Comparison of ENCODE assay signal across 16 mouse cellular contexts in genomic region chr4:32491176-32491575, GRCm38 (mm10).
"Had no signal": no experiment of that assay in that cellular context is flagged by ENCODE, and none has a peak within 500 bp of the region (broad histone marks: within the 10 kb centered on the region; RNA-seq: fewer than 3 reads in every experiment).

No protein-coding gene starts in this region.

- H3K36me3 ChIP-seq: limb, embryonic 13.5 days had no signal

- DNase-seq: kidney, adult 11 months; kidney, adult 9 months; kidney, postnatal 36 days; layer of hippocampus, adult 9-11 months; layer of hippocampus, postnatal 36 days; lung, adult 18-20 months; lung, postnatal 14 days; retina, postnatal 1 day; right cerebral cortex, postnatal 4 days; spleen, adult 18-20 months; thymus, postnatal 36 days had no signal

- H3K9ac ChIP-seq: limb, embryonic 13.5 days; liver, embryonic 14.5 days; neural tube, embryonic 12.5 days had no signal

- H3K27ac ChIP-seq: kidney, postnatal 0 days; limb, embryonic 13.5 days; liver, embryonic 14.5 days; neural tube, embryonic 12.5 days had no signal

- H3K4me3 ChIP-seq: limb, embryonic 13.5 days; myocyte; neural tube, embryonic 12.5 days had no signal

- H3K9me3 ChIP-seq: limb, embryonic 13.5 days; neural tube, embryonic 12.5 days had no signal

- H3K27me3 ChIP-seq: limb, embryonic 13.5 days; neural tube, embryonic 12.5 days had no signal

- H3K4me2 ChIP-seq: limb, embryonic 13.5 days; neural tube, embryonic 12.5 days had no signal
